Mouse (Mus musculus) heart, embryonic 16.5 days (tissue): ENCODE data around the gene Zfand3. TPM values are rescaled to one million over a fixed set of nuclear protein-coding genes. Genes with fewer than 3 reads are reported as not detected.

Experiments
- ATAC-seq: fragments of 200-750 bp; cut with Nextera tagmentation; replicated peaks from 2 replicates; pipeline ENCODE4 v1.8.0; 2017; ENCODE audit warnings: moderate number of reproducible peaks; ENCODE audit not compliant: insufficient read depth, low FRiP score; ENCODE audit errors: extremely low read depth
- H3K27ac ChIP-seq: fragments of 300-500 bp; sonication (generic); 2 replicates; pipeline ENCODE4 v1.5.1; 2014; ENCODE audit warnings: mild to moderate bottlenecking, low read length, control low read depth, moderate library complexity
- H3K27me3 ChIP-seq: fragments of 300-500 bp; sonication (generic); 2 replicates; pipeline ENCODE4 v1.6.1; 2014; ENCODE audit warnings: low read length, mixed read lengths; ENCODE audit not compliant: control insufficient read depth, insufficient read depth
- H3K36me3 ChIP-seq: fragments of 300-500 bp; sonication (generic); 2 replicates; pipeline ENCODE4 v1.6.1; 2014; ENCODE audit not compliant: control insufficient read depth, insufficient read depth
- H3K4me1 ChIP-seq: fragments of 300-500 bp; sonication (generic); 2 replicates; pipeline ENCODE4 v1.6.1; 2014; ENCODE audit warnings: low read length, mixed read lengths; ENCODE audit not compliant: control insufficient read depth, insufficient read depth
- H3K4me2 ChIP-seq: fragments of 300-500 bp; sonication (generic); 2 replicates; pipeline ENCODE4 v1.6.1; 2014; ENCODE audit warnings: low read depth, mild to moderate bottlenecking, control low read depth, low read length
- H3K4me3 ChIP-seq: fragments of 300-500 bp; sonication (generic); 2 replicates; pipeline ENCODE4 v1.5.1; 2014; ENCODE audit warnings: mild to moderate bottlenecking, control low read depth, low read length
- H3K9ac ChIP-seq: fragments of 300-500 bp; sonication (generic); 2 replicates; pipeline ENCODE4 v1.6.1; 2014; ENCODE audit warnings: low read length, control low read depth
- H3K9me3 ChIP-seq: fragments of 300-500 bp; sonication (generic); replicated peaks from 2 replicates; pipeline ENCODE4 v1.6.1; 2016; ENCODE audit warnings: low read length; ENCODE audit not compliant: control insufficient read depth
- WGBS: fragments of 180-500 bp; shearing (Covaris S2); extraction: QIAGEN DNeasy Blood & Tissue Kit; methylation state at CpG from one replicate; pipeline ENCODE4 v1.1.7; 2014; 5-methylcytosine and 5-hydroxymethylcytosine counted together
- polyA plus RNA-seq: library from polyadenylated mRNA; unstranded; fragments of >200 nt; fragmentation: Nextera tagmentation; extraction: Ambion mirVana; gene quantifications from 2 replicates; pipeline ENCODE4 v1.2.1, GENCODE M21; 2015

Gene Zfand3
- polyA plus RNA-seq, 1 experiment from 2014 or later: 55.8 TPM

- no peak overlapping the region for H3K4me3 ChIP-seq
- 68% methylated on average over 5 of the region's 5 CpGs for WGBS
- no peak overlapping the region for H3K4me2 ChIP-seq
- H3K27ac ChIP-seq: no peak overlapping the region
- H3K9ac ChIP-seq: no peak overlapping the region
- H3K4me1 ChIP-seq: peaks cover 21% of the 10 kb centered on the region
- ATAC-seq: no peak
- H3K36me3 ChIP-seq: peaks cover 5% of the 10 kb centered on the region; the same call in 1 of the 2 replicates
- H3K27me3 ChIP-seq: no peaks in the 10 kb centered on the region
- H3K9me3 ChIP-seq: no peaks in the 10 kb centered on the region; the same call in 1 of the 2 replicates
Observed at GRCm38 (mm10) chr17:30097156-30097555, 92.6 kb downstream of the Zfand3 start.

GRCm38 (mm10) chr17:30097677-30098076 lies 93.1 kb downstream of the Zfand3 start:
- 54% methylated on average over 4 of the region's 4 CpGs for WGBS
- Histone ChIP-seq H3K9ac (no peak overlapping the region), H3K36me3 (peaks cover 5% of the 10 kb centered on the region; the same call in 1 of the 2 replicates), H3K27me3 (no peaks in the 10 kb centered on the region), H3K9me3 (no peaks in the 10 kb centered on the region; the same call in 1 of the 2 replicates), H3K4me3 (no peak overlapping the region), H3K4me1 (peaks cover 25% of the 10 kb centered on the region), H3K4me2 (no peak overlapping the region), H3K27ac (no peak overlapping the region)
- no peak for ATAC-seq

DNA sequence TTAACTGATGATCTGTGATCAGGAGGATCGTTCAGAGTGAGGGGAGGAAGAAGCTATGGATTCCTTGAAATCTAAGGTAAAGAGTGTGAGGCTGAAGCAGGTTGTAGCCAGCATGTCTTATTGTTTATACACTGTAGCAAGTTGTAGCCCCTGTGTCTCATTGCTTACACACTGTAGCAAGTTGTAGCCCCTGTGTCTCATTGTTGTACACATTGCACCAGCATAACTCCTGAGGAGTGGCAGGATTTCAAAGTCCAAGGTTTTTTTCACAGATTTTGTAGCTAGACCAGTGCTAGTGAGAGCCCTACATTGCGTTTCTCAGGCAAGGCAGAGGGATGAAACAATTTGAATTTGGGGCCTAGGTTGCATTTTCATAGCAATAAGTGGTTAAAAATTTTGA lies 95.1 kb downstream of the Zfand3 start:
- Histone ChIP-seq H3K9ac (no peak overlapping the region), H3K4me1 (peaks cover 22% of the 10 kb centered on the region), H3K27ac (0 out of 2 replicates have a peak overlapping the region, but pooled peaks have one; percentile 23)

DNA sequence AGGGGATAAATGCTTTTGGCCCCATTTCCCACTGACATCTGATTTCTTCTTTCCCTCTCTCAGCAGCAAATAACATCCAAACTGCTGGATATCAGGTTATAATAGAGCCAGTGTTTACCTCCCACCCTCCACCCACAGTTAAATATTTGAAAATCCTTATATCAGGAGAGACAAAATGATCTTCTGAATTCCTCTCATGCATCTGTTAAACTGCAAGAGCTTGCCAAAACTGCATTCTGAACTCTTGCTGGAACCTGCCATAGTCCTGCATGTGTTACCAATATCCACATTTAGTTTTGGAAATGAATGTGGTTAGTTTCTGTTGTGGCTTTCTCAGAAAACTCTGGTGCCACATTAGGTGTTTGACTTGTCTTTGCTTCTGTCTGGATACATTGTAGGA lies 97.3 kb downstream of the Zfand3 start:
- H3K4me1 ChIP-seq: peaks cover 22% of the 10 kb centered on the region
- H3K27ac ChIP-seq: peak overlapping the region; percentile 19
- H3K9me3 ChIP-seq: no peaks in the 10 kb centered on the region
- no peaks in the 10 kb centered on the region for H3K36me3 ChIP-seq
- H3K4me3 ChIP-seq: no peak overlapping the region
- no peak for ATAC-seq
- no peak overlapping the region for H3K4me2 ChIP-seq
- no peaks in the 10 kb centered on the region for H3K27me3 ChIP-seq
- H3K9ac ChIP-seq: no peak overlapping the region

More for the DNA sequence above, 95.1 kb downstream of the Zfand3 start:
- Histone ChIP-seq H3K4me2 (no peak overlapping the region), H3K27me3 (no peaks in the 10 kb centered on the region), H3K36me3 (peaks cover 5% of the 10 kb centered on the region; the same call in 1 of the 2 replicates), H3K4me3 (no peak overlapping the region), H3K9me3 (no peaks in the 10 kb centered on the region; the same call in 1 of the 2 replicates)
- ATAC-seq: no peak
- WGBS: 76% methylated on average over 2 of the region's 2 CpGs

DNA sequence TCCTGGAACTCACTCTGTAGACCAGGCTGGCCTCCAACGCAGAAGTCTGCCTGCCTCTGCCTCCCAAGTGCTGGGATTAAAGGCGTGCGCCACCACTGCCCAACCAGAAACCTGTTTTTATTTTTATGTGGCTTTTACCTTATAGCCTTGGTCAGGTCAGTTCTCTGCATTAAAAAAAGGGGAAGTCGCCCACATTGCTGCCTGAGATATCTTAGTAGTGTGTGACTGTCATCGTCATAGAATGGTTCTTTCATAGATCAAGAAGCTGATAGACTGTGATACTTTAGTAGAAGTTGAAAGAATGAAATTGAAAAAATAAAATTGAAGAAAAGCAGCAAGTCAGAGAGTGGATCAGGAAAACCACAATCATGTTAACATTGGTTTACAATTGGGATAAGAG lies 98.5 kb downstream of the Zfand3 start:
- Histone ChIP-seq H3K36me3 (no peaks in the 10 kb centered on the region), H3K4me2 (no peak overlapping the region), H3K4me3 (no peak overlapping the region), H3K9me3 (no peaks in the 10 kb centered on the region), H3K9ac (no peak overlapping the region), H3K27me3 (no peaks in the 10 kb centered on the region), H3K27ac (no peak overlapping the region), H3K4me1 (peaks cover 19% of the 10 kb centered on the region)
- ATAC-seq: no peak
- 90% methylated on average over 5 of the region's 5 CpGs for WGBS

DNA sequence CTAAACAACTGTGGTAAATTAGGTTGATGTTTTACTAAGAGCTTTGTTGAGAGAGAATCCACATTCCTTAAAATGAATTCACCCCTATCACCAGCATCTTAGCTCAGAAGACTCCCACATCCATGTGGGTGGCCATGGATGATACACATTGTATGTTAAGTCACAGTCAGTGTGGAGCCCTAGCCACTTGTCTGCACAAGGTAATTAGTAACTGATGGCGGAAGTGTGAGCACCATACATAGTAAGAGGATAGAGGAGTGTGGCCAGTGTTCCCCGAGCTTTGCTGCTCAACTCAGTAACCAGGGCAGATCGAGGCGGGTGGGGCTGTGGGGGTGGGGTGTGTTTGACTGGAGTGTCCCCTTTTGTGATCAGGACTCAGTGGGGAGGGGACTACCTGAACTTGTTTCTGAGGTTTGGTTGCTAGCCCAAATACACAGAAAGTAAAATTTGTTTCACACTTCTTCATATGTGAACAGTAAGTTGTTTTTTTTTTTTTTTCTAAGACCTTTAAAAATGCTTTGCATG lies 99.2 kb downstream of the Zfand3 start:
- no peak overlapping the region for H3K4me3 ChIP-seq
- no peak overlapping the region for H3K27ac ChIP-seq
- no peak overlapping the region for H3K4me2 ChIP-seq
- no peaks in the 10 kb centered on the region for H3K27me3 ChIP-seq
- peaks cover 19% of the 10 kb centered on the region for H3K4me1 ChIP-seq
- H3K36me3 ChIP-seq: peaks cover 3% of the 10 kb centered on the region; the same call in 1 of the 2 replicates
- H3K9ac ChIP-seq: no peak overlapping the region
- H3K9me3 ChIP-seq: no peaks in the 10 kb centered on the region
- ATAC-seq: no peak
- 71% methylated on average over 4 of the region's 4 CpGs for WGBS

DNA sequence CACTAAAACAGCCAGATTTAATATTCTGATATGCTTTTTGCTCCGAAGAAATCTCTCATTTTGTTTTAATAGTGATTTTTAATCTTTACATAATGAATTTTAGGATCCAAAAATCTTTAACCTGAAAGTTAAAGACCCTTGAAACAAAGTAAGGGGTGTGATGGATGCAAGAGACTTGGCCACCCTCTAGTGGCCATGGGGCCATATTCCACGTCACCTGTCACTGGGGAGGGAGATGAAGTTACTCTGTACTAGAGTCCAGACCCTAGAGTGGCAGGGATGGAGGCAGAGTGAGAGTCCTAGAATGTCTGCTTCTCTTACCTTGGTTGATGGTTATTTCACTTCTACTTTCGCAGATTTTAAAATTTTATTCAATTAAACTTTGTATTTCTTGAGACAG lies 100.8 kb downstream of the Zfand3 start:
- Histone ChIP-seq H3K27ac (no peak overlapping the region), H3K9ac (no peak overlapping the region), H3K4me1 (peaks cover 18% of the 10 kb centered on the region), H3K27me3 (no peaks in the 10 kb centered on the region), H3K4me2 (no peak overlapping the region), H3K9me3 (no peaks in the 10 kb centered on the region), H3K36me3 (peaks cover 3% of the 10 kb centered on the region; the same call in 1 of the 2 replicates), H3K4me3 (no peak overlapping the region)
- no peak for ATAC-seq
- 85% methylated on average over 3 of the region's 3 CpGs for WGBS

GRCm38 (mm10) chr17:30110678-30111077 lies 106.1 kb downstream of the Zfand3 start:
- H3K4me3 ChIP-seq: no peak overlapping the region
- no peak overlapping the region for H3K9ac ChIP-seq
- no peak overlapping the region for H3K27ac ChIP-seq
- 65% methylated on average over 7 of the region's 7 CpGs for WGBS
- H3K36me3 ChIP-seq: peaks cover 5% of the 10 kb centered on the region; the same call in 1 of the 2 replicates
- no peak overlapping the region for H3K4me2 ChIP-seq
- ATAC-seq: no peak
- no peaks in the 10 kb centered on the region for H3K9me3 ChIP-seq
- no peaks in the 10 kb centered on the region for H3K27me3 ChIP-seq
- peaks cover 6% of the 10 kb centered on the region; the same call in 1 of the 2 replicates for H3K4me1 ChIP-seq

- ATAC-seq: no peak
- Histone ChIP-seq H3K4me1 (peaks cover 7% of the 10 kb centered on the region; the same call in 1 of the 2 replicates), H3K4me2 (no peak overlapping the region), H3K36me3 (peaks cover 8% of the 10 kb centered on the region), H3K27me3 (no peaks in the 10 kb centered on the region), H3K27ac (no peak overlapping the region), H3K9ac (no peak overlapping the region), H3K9me3 (no peaks in the 10 kb centered on the region), H3K4me3 (no peak overlapping the region)
- WGBS: 63% methylated on average over 5 of the region's 5 CpGs
Observed at GRCm38 (mm10) chr17:30111556-30111955, 107.0 kb downstream of the Zfand3 start.
